Mouse (Mus musculus) stomach, postnatal 0 days (tissue): ENCODE data around the gene Psmd4. TPM values are rescaled to one million over a fixed set of nuclear protein-coding genes. Genes with fewer than 3 reads are reported as not detected.
A peak's percentile ranks its signal among the peaks of the same experiment; 100 is the strongest.

Experiments
- ATAC-seq: fragments of 200-750 bp; cut with Nextera tagmentation; 2 replicates; pipeline ENCODE4 v1.8.0; 2017; ENCODE audit not compliant: low FRiP score, low TSS enrichment
- DNase-seq: peaks from one replicate; pipeline ENCODE4 v3.0.0-alpha.2; 2016; ENCODE audit warnings: low spot score
- H3K27ac ChIP-seq: fragments of 300-500 bp; sonication (generic); replicated peaks from 2 replicates; pipeline ENCODE4 v1.5.1; 2014; ENCODE audit warnings: mild to moderate bottlenecking, control low read depth
- H3K27me3 ChIP-seq: fragments of 300-500 bp; sonication (generic); 2 replicates; pipeline ENCODE4 v1.6.1; 2014; ENCODE audit warnings: low read length; ENCODE audit not compliant: control insufficient read depth, insufficient read depth
- H3K36me3 ChIP-seq: fragments of 300-500 bp; sonication (generic); 2 replicates; pipeline ENCODE4 v1.6.1; 2014; ENCODE audit warnings: low read length, mixed read lengths; ENCODE audit not compliant: control insufficient read depth, insufficient read depth
- H3K4me1 ChIP-seq: fragments of 300-500 bp; sonication (generic); replicated peaks from 2 replicates; pipeline ENCODE4 v1.6.1; 2014; ENCODE audit warnings: antibody characterized with exemption; ENCODE audit not compliant: control insufficient read depth, insufficient read depth
- H3K4me2 ChIP-seq: fragments of 300-500 bp; sonication (generic); replicated peaks from 2 replicates; pipeline ENCODE4 v1.6.1; 2014; ENCODE audit warnings: low read depth, mild to moderate bottlenecking, control low read depth, moderate library complexity
- H3K4me3 ChIP-seq: fragments of 300-500 bp; sonication (generic); 2 replicates; pipeline ENCODE4 v1.5.1; 2014; ENCODE audit warnings: low read depth, low read length, control low read depth
- H3K9ac ChIP-seq: fragments of 300-500 bp; sonication (generic); 2 replicates; pipeline ENCODE4 v1.6.1; 2014; ENCODE audit warnings: mild to moderate bottlenecking, low read length, control low read depth, mixed read lengths
- H3K9me3 ChIP-seq: fragments of 300-500 bp; sonication (generic); 2 replicates; pipeline ENCODE4 v1.6.1; 2016; ENCODE audit warnings: low read length; ENCODE audit not compliant: control insufficient read depth
- CTCF ChIP-seq: IDR thresholded peaks from 2 replicates; pipeline ENCODE4 v1.5.1; 2016; ENCODE audit warnings: antibody characterized with exemption, low read depth, mild to moderate bottlenecking, moderate library complexity
- EP300 ChIP-seq: optimal IDR thresholded peaks from 2 replicates; pipeline ENCODE3; 2016; ENCODE audit warnings: antibody characterized with exemption
- WGBS: fragments of 180-500 bp; shearing (Covaris S2); extraction: QIAGEN DNeasy Blood & Tissue Kit; methylation state at CpG from one replicate; pipeline ENCODE4 v1.1.7; 2014; 5-methylcytosine and 5-hydroxymethylcytosine counted together
- polyA plus RNA-seq: library from polyadenylated mRNA; unstranded; fragments of >200 nt; fragmentation: Nextera tagmentation; extraction: Ambion mirVana; gene quantifications from 2 replicates; pipeline ENCODE4 v1.2.1, GENCODE M21; 2015

The Psmd4 gene
- polyA plus RNA-seq, 1 experiment from 2014 or later, result 171 TPM

GRCm38 (mm10) chr3:95013699-95014427 lies 28.6 kb downstream of the Psmd4 start:
- peak overlapping the region; percentile 82 for H3K4me3 ChIP-seq
- 17% methylated on average over 13 of the region's 13 CpGs for WGBS
- ATAC-seq, result no peak
- peak overlapping the region; percentile 88 for H3K9ac ChIP-seq
- H3K27ac ChIP-seq, result peak overlapping the region; percentile 98
- peak; percentile 45 for TF ChIP-seq CTCF
- no peak for TF ChIP-seq EP300
- H3K36me3 ChIP-seq, result peaks cover 23% of the 10 kb centered on the region
- peak overlapping the region; percentile 90 for H3K4me2 ChIP-seq
- H3K4me1 ChIP-seq, result peaks cover 2% of the 10 kb centered on the region; the same call in 1 of the 2 replicates
- no peaks in the 10 kb centered on the region for H3K9me3 ChIP-seq
- H3K27me3 ChIP-seq, result no peaks in the 10 kb centered on the region
- DNase-seq, result peak; percentile 46

GRCm38 (mm10) chr3:95012982-95013381 lies 29.4 kb downstream of the Psmd4 start:
- TF ChIP-seq CTCF (no peak), EP300 (no peak)
- H3K27ac ChIP-seq, result no peak overlapping the region
- no peak for DNase-seq
- no peak for ATAC-seq
- H3K9me3 ChIP-seq, result no peaks in the 10 kb centered on the region
- no peak overlapping the region for H3K4me3 ChIP-seq
- H3K4me2 ChIP-seq, result no peak overlapping the region
- peaks cover 2% of the 10 kb centered on the region; the same call in 1 of the 2 replicates for H3K4me1 ChIP-seq
- no peak overlapping the region for H3K9ac ChIP-seq
- 60% methylated on average over 3 of the region's 3 CpGs for WGBS
- H3K27me3 ChIP-seq, result no peaks in the 10 kb centered on the region
- H3K36me3 ChIP-seq, result peaks cover 27% of the 10 kb centered on the region

- H3K4me3 ChIP-seq, result no peak overlapping the region
- no peak for ATAC-seq
- TF ChIP-seq CTCF, result no peak
- TF ChIP-seq EP300, result no peak
- no peaks in the 10 kb centered on the region for H3K9me3 ChIP-seq
- no peak for DNase-seq
- no peak overlapping the region for H3K4me2 ChIP-seq
- 79% methylated on average over 7 of the region's 7 CpGs for WGBS
- H3K27me3 ChIP-seq, result no peaks in the 10 kb centered on the region
- no peak overlapping the region for H3K9ac ChIP-seq
- 0 out of 2 replicates have a peak, but pooled peaks cover 2% of the 10 kb centered on the region for H3K4me1 ChIP-seq
- no peak overlapping the region for H3K27ac ChIP-seq
- peaks cover 37% of the 10 kb centered on the region for H3K36me3 ChIP-seq
Observed at GRCm38 (mm10) chr3:95010396-95010795, 32.0 kb downstream of the Psmd4 start.

- Histone ChIP-seq H3K9me3 (no peaks in the 10 kb centered on the region), H3K36me3 (peaks cover 37% of the 10 kb centered on the region), H3K27me3 (no peaks in the 10 kb centered on the region), H3K4me3 (no peak overlapping the region), H3K27ac (no peak overlapping the region), H3K4me2 (no peak overlapping the region), H3K4me1 (no peaks in the 10 kb centered on the region), H3K9ac (no peak overlapping the region)
- no peak for TF ChIP-seq CTCF
- no peak for TF ChIP-seq EP300
- ATAC-seq (no peak), DNase-seq (no peak)
- 84% methylated on average over 9 of the region's 9 CpGs for WGBS
Observed at GRCm38 (mm10) chr3:95007706-95008105, 34.7 kb downstream of the Psmd4 start.

GRCm38 (mm10) chr3:95005651-95006050 lies 36.8 kb downstream of the Psmd4 start:
- DNase-seq, result no peak
- 94% methylated on average over 3 of the region's 3 CpGs for WGBS
- no peak overlapping the region for H3K27ac ChIP-seq
- H3K4me2 ChIP-seq, result no peak overlapping the region
- H3K4me1 ChIP-seq, result no peaks in the 10 kb centered on the region
- ATAC-seq, result no peak
- no peak overlapping the region for H3K4me3 ChIP-seq
- no peak overlapping the region for H3K9ac ChIP-seq
- peaks cover 31% of the 10 kb centered on the region for H3K36me3 ChIP-seq
- no peaks in the 10 kb centered on the region for H3K27me3 ChIP-seq
- no peaks in the 10 kb centered on the region for H3K9me3 ChIP-seq
- TF ChIP-seq CTCF, result no peak
- no peak for TF ChIP-seq EP300

GRCm38 (mm10) chr3:95003273-95003672 lies 39.1 kb downstream of the Psmd4 start:
- Histone ChIP-seq H3K4me1 (no peaks in the 10 kb centered on the region), H3K36me3 (peaks cover 27% of the 10 kb centered on the region), H3K27ac (no peak overlapping the region), H3K4me2 (no peak overlapping the region), H3K9ac (no peak overlapping the region), H3K9me3 (no peaks in the 10 kb centered on the region), H3K27me3 (no peaks in the 10 kb centered on the region), H3K4me3 (no peak overlapping the region)
- ATAC-seq (no peak), DNase-seq (no peak)
- TF ChIP-seq CTCF (no peak), EP300 (no peak)
